Mouse (Mus musculus) splenic B cell, adult 2 months (primary cell): ENCODE data around the gene Pex10.

ENCODE experiments used
- DNase-seq: peaks from one replicate; pipeline ENCODE4 v3.0.0-alpha.2; 2011; ENCODE audit warnings: low read depth, low spot score
- H3K27me3 ChIP-seq: 2 replicates; pipeline ENCODE4 v1.6.1; 2012; ENCODE audit warnings: mild to moderate bottlenecking, low read length, moderate library complexity, mixed read lengths; ENCODE audit not compliant: control insufficient read depth, poor library complexity, insufficient read depth, severe bottlenecking
- H3K36me3 ChIP-seq: 2 replicates; pipeline ENCODE4 v1.6.1; 2012; ENCODE audit warnings: mild to moderate bottlenecking, low read length, moderate library complexity, mixed read lengths; ENCODE audit not compliant: control insufficient read depth, poor library complexity, insufficient read depth, severe bottlenecking

Pex10 gene

DNA sequence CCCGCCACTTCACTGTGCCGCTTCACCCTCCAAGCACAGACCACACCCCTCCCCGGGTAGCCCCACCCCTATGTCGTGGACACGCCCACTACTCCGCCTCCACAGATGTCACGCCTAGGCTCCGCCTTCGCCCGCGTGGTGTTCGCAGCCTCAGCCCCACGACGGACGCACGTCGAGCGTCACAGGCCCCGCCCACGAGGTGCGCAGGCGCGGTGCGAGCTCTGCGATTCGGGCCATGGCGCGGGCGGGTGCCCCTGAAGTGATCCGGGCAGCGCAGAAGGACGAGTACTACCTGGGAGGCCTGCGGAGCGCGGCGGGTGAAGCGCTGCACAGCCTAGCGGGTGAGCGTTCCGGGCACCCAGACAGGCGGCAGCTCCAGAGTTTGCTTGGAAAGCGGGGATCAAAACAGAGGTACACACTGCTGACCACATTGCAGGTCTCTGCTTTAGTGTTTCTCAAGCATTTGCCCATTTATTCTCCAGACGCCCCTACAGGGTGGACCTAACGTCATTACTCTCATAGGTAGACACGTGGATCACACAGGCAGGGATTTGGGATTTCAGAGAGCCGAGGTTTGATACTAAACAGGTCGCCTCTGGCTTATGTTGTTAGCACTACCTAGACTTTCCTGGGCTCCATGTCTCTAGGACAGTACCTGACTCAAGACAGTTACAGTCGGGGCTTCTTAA lies at the start of gene Pex10:
Gene Pex10, plus strand, starts transcription at position 183 of the 689 bp plus-strand sequence.
- Histone ChIP-seq H3K27me3 (no peaks in the 10 kb centered on the region), H3K36me3 (peaks cover 11% of the 10 kb centered on the region)
- peak; percentile 99 for DNase-seq

DNA sequence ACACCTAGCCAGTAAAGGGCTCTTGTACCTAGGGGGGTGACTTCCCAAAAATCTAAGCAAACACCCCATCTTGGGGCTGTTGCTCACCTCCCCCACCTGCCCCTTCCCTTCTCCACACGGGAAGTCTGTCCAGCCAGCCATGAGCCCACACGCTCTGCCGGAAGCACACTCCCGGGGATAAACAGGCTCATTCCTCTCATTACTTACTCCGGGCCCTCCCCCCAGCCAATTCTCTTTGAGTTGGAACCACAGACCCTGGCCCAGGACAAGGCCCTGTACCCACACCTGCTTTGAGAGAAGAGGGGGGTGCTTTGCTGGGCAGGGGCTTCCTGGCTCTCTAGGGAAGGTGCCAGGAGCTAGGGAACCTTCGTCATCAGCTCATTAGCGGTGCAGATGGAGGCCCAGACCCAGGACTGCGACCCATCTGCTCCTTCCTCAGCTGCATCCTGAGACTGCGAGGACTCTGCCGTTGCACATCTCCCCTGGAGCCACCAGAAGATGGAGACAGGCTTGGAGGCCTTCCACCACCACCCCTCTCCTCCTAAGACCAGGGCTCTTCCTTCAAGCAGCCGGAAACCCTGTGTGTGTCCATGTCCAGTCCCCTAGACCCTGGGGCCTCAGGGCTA lies 49.5 kb upstream of the Pex10 start:
- no peaks in the 10 kb centered on the region for H3K27me3 ChIP-seq
- DNase-seq, result no peak
- no peaks in the 10 kb centered on the region for H3K36me3 ChIP-seq

DNA sequence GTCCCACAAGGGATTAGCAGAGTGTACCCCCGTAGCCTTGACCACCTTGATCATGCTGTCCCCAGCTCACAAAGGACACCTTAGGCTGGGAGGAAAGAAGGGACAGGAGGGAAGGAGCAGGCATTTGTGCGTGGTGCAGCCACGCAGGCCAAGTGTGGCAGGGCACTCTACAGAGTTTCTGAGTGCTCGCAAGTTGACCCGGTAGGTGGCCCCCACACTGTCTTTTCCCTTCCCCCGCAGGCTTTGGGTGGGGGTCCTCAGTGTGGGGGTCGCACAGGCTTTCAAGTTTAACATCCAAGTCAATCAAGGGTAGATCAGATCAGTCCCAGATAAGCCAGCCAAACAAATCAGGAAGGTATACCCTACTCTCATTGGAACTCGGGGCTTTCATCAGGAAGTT lies 48.8 kb upstream of the Pex10 start:
- no peak for DNase-seq
- H3K36me3 ChIP-seq, result no peaks in the 10 kb centered on the region
- no peaks in the 10 kb centered on the region for H3K27me3 ChIP-seq

DNA sequence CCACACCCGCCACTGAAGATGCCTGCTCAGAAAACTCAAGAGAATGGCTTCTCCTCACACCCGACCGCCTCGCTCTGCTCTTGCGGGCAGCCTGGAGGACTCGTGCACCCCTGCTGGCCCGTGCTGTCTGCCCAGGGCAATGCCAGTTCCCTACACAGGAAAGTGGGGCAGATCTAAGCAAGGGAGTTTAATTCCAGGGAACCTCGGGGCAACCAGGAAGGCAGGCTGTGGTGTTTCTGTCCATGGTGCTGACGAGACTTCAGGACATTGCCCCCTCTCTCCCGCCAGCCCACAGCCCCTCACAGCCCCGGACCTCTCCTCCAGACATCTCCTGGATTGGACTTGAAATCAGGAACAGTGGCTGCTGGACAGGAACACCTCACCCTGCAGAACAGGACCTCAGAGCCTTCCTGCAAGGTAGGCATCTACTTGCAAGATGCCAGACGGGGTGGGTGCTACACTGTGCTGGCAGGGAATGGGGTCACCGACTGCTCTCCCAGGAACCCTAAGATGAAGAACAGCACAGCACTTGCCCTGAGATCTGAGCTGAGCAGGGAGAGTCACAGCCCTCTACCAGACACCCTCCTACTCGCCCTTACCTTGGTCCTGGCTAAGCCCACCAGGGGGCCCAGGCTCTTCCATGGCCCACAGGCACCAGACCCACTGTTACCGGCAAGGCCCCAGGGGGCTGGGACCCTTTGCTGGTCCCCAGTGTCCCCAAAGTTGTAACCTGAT lies 48.0 kb upstream of the Pex10 start:
- no peaks in the 10 kb centered on the region for H3K36me3 ChIP-seq
- DNase-seq, result no peak

DNA sequence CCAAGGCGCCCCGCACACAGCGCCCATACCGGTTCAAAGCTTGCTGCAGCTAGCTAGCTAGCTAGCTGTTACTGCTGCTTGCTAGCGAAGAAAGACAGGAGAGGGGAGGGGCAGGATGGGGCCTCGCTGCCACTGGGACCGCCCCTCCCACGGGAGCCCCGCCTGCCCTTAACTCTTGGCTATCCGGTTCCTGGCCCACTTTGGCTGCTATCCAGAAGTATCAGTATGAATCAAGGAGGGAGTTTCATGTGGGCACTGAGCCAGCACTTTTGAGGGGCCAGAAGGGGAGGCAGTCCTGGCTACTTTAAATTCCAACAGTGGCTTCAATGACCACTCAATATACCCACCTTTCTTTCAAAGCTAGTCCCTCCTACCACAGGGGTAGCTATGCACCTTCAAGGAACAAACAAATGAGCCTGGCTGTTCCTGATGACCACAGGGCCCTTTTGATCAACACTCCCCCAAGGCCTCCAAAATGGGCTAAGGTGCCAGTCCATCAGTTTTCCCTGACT lies 47.4 kb upstream of the Pex10 start:
- Histone ChIP-seq H3K27me3 (no peaks in the 10 kb centered on the region), H3K36me3 (no peaks in the 10 kb centered on the region)
- DNase-seq, result no peak

More for the DNA sequence above, 48.0 kb upstream of the Pex10 start:
- no peaks in the 10 kb centered on the region for H3K27me3 ChIP-seq

DNA sequence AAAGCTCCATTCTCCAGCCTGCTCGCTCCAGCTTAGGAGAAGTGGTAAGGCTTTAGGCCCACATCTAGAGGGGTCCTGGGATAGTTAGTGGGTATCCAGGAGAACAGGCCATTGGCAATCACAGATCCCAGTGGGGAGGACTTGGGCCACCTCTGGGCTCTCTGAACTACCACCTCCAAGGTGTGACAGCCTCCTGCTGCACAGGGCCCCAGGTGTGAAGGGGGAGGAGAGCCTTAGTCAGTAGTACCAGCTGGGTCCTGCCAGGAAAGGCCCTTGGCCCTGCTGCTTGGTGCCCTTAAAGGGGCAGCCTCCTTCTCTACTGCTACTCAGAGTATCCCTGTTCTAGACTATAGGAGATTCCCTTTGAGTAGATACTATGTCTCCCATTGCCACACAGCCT lies 46.7 kb upstream of the Pex10 start:
- DNase-seq, result no peak
- H3K27me3 ChIP-seq, result no peaks in the 10 kb centered on the region
- no peaks in the 10 kb centered on the region for H3K36me3 ChIP-seq

DNA sequence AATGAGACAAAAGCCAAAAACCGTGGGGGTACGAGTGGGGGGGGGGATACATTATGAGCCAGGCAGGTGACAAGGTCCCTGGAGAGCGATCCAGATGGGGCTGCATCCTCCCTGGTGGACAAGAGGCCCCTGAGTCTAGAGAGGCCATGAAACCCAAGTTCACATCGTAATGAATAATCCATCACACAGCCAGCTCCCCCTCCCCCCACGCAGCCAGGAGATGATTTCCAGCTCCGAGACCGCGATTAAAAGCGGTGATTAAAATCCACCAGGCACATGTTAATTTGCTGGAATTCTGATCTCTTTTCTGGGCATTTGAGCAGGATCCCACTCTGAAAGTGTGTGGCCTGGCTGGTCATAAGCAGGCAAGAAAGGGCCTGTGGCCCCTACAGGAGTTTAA lies 46.0 kb upstream of the Pex10 start:
- H3K27me3 ChIP-seq, result no peaks in the 10 kb centered on the region
- no peak for DNase-seq
- H3K36me3 ChIP-seq, result no peaks in the 10 kb centered on the region

DNA sequence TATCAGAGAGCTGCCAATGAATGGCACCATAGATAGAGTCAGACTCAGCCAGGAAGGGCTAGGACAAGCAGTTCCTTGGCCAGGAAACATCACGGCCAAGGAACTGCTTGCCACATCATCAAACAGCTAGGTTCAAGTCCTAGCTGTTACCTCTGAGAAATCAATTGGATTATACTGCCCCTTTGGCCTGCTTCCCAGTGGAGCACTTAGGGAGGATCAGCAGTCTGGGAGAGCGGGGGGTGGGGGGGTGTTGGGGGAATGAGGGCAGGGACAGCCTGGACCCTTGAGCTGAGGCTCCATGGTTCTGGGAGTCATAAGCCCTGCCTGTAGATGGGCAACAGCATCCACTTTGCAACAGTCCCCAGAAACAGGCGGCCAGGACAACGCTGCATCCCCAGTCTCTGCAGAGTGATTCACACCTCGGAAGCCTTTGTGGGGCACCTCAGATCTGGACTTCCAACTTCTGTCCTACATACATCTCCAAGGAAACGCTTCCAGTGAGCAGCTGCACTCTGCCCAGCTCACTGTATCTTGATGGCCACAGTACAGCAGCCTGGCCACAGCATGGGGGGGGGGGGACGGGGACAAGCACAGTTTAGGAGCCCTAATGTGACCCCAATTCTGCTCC lies 44.5 kb upstream of the Pex10 start:
- no peaks in the 10 kb centered on the region for H3K36me3 ChIP-seq
- no peaks in the 10 kb centered on the region for H3K27me3 ChIP-seq
- no peak for DNase-seq

DNA sequence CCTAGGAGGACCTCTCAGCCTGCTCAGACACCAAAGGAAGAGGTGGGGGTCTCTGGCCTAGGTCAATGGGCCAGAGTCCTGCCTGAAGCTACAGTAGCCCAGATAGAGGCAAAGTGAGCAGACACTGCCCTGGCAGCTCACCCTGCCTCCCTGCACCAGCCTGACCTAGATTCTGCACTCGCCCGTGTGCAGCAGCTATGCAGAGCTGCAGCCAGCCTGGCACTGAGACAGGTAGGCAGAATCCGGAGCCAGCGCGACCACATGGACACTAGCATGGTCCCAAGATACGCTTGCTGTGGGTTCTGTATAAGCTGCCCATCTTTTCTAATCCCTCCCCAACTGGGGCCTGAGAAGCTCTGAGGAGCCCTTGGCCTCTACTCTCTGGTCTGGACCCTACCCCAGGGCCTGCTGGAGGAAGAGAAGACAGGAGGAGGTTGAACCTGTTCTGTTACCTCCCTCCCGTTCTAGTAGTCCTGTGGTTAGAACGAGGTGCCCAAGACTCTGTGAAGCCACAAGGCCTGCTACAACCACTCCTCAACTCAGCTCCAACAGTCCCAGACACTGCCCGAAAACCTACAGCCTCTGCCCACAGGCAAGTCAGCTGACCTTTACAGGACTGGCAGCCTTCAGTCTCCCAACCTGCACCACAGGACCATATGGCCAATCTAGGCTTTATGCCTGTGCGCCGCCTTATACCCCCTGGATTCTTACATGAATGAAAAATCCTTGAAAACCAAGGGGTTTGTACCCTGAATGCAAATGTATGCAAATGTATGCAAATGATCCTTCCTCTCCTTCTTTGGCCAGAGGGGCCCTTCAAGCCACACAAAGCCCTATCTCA lies 42.4 kb upstream of the Pex10 start:
- Histone ChIP-seq H3K36me3 (no peaks in the 10 kb centered on the region), H3K27me3 (no peaks in the 10 kb centered on the region)
- no peak for DNase-seq

DNA sequence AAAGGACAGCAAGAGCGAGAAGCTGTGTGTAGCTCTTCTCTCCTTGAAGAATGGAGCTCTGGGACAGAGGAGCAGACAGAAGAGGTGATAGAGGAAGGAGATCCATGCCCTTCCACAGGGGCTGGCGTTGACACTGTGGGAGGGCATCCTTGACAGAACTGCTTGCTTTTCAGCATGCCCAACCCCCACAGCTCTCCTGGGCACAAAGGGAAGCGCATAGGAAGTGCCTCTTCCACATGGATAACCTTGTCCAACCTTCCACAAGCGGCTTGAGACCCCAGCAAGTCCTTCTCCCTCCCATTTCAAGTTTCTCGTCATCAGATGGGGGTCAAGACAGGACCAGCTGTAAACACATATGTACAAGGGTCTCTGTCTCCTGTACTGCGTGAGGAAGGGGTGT lies 33.7 kb upstream of the Pex10 start:
- no peak for DNase-seq
- Histone ChIP-seq H3K36me3 (no peaks in the 10 kb centered on the region), H3K27me3 (no peaks in the 10 kb centered on the region)

DNA sequence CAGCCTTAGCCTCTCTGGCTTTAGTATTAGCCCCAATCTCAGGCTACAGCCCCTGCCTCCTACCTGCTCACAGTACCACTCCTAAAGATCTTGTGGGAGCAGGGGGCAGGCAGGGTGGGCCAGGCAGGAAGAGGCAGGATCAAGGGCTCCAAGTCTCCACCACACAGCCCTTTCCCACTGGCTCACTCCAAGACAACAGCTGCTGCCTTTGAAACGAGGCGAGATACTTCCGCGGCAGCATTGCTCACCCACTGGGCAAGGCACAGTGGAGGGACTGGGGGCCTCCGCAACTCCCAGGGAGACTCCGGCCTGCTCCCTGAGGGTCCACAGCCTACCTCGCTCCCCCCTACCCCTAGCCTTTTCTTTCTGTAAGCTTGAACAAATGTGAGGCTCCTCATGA lies 32.6 kb upstream of the Pex10 start:
- no peak for DNase-seq
- H3K36me3 ChIP-seq, result no peaks in the 10 kb centered on the region
- H3K27me3 ChIP-seq, result no peaks in the 10 kb centered on the region

DNA sequence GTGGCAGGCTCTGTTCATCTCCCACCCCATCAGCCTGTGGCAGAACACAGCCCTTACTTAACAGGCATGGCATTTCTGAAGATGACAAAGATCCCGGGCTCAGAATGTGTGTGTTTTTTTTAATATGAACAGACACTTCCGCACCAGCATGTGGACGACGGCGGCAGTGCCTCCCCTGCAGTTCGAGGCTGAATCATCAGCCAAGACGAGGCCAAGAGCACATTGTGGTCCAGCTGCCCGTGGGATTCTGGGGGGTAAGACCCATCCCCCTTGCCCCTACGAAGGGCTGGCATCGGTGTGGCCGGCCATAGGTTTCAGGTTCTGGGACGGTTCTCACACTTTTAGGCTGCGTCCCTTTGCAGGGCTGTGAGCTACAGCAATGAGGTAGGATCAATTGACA lies 32.0 kb upstream of the Pex10 start:
- Histone ChIP-seq H3K27me3 (no peaks in the 10 kb centered on the region), H3K36me3 (no peaks in the 10 kb centered on the region)
- no peak for DNase-seq

DNA sequence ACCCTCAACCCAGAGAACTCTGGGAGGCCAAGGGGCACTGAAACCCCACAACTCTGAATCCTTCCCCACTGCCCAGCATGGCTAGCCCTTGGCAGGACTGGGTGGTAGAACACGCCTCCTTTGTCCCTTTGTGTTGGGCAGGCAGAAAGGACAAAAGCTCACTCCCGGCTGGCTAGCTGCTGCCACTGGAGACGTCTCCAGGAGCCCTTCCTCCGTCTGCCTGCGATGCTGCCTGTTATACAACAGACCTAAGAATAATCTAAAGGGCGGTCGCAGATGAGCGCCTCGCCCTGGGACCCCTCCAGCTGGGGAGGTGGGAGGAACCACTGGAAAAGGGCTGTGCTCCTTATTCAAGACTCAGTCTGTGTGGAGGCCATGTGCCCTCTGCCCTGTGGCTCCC lies 26.6 kb upstream of the Pex10 start:
- no peak for DNase-seq

DNA sequence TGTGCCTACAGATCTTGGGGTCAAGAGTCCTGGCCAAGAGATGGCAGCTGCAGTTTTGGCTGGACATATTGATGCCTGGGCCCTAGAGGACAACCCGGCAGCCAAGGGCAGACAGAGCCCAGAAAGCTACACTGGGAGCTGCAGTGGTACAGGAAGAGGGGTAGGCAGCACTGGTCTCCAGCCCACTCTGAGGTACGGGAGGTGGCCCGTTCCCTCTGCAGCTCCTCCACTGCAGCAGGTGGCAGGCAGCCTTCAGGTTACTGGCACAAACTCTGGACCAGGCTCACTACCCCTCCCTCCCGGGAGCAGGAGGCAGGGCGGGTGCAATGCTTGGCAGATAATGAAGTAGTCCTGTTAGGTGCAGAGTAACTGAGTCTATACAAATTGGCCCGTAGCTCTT lies 26.1 kb upstream of the Pex10 start:
- H3K36me3 ChIP-seq, result no peaks in the 10 kb centered on the region
- H3K27me3 ChIP-seq, result no peaks in the 10 kb centered on the region
- DNase-seq, result no peak

More for the DNA sequence above, 26.6 kb upstream of the Pex10 start:
- H3K36me3 ChIP-seq, result no peaks in the 10 kb centered on the region
- no peaks in the 10 kb centered on the region for H3K27me3 ChIP-seq
